Mouse (Mus musculus) macrophage (primary cell): ENCODE results near the gene Sbp. TPM values are rescaled to one million over a fixed set of nuclear protein-coding genes. Genes with fewer than 3 reads are reported as not detected.

Experiments
- H3K27ac ChIP-seq: fragments of 350-480 bp; formaldehyde crosslinking; 2 replicates; pipeline ENCODE4 v1.9.0; 2021
- H3K36me3 ChIP-seq: fragments of 350-480 bp; formaldehyde crosslinking; 2 replicates; pipeline ENCODE4 v1.9.0; 2021; ENCODE audit errors: inconsistent target
- H3K4me3 ChIP-seq: fragments of 350-480 bp; formaldehyde crosslinking; 2 replicates; pipeline ENCODE4 v1.9.0; 2021; ENCODE audit errors: inconsistent target
- H3K79me2 ChIP-seq: fragments of 350-480 bp; formaldehyde crosslinking; 2 replicates; pipeline ENCODE4 v1.9.0; 2021; ENCODE audit errors: inconsistent target
- WGBS: methylation state at CpG from one replicate; pipeline ENCODE4 v1.1.7; 2026; ENCODE audit warnings: inconsistent platforms; ENCODE audit not compliant: missing documents; 5-methylcytosine and 5-hydroxymethylcytosine counted together
- polyA plus RNA-seq: library from polyadenylated mRNA; stranded (reverse); fragments of 250-400 nt; gene quantifications from 3 replicates; pipeline ENCODE4 v1.2.4, GENCODE M21; 2018; ENCODE audit warnings: inconsistent platforms

Sbp gene
- polyA plus RNA-seq, 1 experiment from 2014 or later: not detected

DNA sequence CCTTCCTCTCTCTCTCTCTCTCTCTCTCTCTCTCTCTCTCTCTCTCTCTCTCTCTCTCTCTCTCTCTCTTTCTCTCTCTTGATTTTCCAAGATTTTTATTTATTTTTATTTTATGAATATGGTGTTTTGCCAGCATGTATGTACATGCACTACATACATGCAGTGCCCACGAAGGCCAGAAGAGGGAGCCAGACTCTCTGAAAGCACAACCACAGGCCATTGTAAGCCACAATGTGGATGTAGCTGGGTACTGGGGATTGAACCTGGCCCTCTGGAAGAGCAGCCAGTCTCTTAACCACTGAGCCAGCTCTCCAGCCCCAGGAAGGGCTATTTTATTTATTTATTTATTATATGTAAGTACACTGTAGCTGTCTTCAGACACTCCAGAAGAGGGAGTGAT is 27.8 kb downstream of the Sbp start:
- H3K4me3 ChIP-seq: no peak overlapping the region
- WGBS: 0% methylated on average over 1 of the region's 1 CpGs
- H3K27ac ChIP-seq: no peak overlapping the region

DNA sequence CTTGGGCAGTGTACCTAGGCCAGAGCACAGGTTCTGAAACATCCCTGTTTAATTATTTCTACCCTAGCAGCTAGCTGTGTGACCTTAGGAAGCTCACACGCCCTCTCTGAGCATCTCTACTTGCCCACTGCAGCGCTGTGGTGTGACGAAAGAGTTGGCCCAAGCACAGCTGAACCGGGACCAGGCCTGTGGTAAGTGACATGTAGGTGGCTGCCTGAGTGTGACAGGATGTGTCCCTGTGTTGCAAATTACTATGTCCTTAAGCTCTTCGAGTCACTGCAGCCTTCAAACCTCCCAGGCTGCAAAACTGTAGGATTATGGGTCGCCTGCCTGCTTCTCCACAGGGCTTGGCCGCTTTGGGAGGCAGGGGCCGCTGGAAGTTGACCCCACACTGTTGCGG is 29.8 kb downstream of the Sbp start:
- Histone ChIP-seq H3K79me2 (no peaks in the 10 kb centered on the region), H3K27ac (no peak overlapping the region), H3K36me3 (no peaks in the 10 kb centered on the region), H3K4me3 (no peak overlapping the region)
- 79% methylated on average over 9 of the region's 9 CpGs for WGBS

More for the DNA sequence above, 27.8 kb downstream of the Sbp start:
- Histone ChIP-seq H3K79me2 (no peaks in the 10 kb centered on the region), H3K36me3 (no peaks in the 10 kb centered on the region)

DNA sequence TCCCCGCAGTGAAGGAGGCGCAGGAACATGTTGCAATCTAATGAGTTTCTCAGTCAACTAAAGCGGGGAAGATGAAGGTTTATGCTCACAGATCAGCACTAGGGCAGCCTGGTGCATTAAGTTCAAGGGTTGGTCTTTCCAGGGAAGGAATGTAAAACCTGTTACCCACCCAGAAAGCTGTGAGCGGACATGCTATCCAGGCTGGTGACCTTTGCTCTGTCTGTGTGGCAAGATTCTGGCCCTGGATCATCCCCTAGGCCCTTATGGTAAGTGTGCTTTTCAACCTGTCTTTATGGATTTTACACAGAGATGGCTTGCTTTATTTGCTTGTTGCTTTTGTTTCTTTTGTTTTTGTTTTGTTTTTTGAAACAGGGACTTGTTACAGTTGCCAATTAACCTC is 35.2 kb downstream of the Sbp start:
- no peaks in the 10 kb centered on the region for H3K36me3 ChIP-seq
- WGBS: 93% methylated on average over 4 of the region's 4 CpGs
- H3K27ac ChIP-seq: no peak overlapping the region
- H3K79me2 ChIP-seq: no peaks in the 10 kb centered on the region
- H3K4me3 ChIP-seq: no peak overlapping the region

DNA sequence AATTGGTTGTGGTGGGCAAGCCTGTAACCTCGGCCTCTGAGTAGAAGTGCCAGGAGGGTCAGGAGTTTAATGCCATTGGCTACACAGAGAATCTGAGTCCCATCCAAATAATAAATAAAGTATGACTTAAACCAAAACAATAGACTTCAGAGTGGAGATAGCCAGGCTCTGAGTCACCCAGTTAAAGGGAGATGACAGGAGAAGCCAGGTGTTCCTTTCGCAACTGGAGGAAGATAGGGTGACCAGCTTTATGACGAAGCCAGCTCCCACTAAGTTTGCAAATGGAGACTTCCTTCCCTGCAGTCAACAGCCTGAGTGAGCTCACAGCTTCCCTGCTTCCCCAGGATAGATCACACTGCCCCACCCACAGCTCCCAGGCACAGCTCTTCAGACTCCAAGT is 38.0 kb downstream of the Sbp start:
- no peak overlapping the region for H3K27ac ChIP-seq
- H3K36me3 ChIP-seq: no peaks in the 10 kb centered on the region
- H3K79me2 ChIP-seq: no peaks in the 10 kb centered on the region
- 57% methylated on average over 3 of the region's 3 CpGs for WGBS
- no peak overlapping the region for H3K4me3 ChIP-seq

DNA sequence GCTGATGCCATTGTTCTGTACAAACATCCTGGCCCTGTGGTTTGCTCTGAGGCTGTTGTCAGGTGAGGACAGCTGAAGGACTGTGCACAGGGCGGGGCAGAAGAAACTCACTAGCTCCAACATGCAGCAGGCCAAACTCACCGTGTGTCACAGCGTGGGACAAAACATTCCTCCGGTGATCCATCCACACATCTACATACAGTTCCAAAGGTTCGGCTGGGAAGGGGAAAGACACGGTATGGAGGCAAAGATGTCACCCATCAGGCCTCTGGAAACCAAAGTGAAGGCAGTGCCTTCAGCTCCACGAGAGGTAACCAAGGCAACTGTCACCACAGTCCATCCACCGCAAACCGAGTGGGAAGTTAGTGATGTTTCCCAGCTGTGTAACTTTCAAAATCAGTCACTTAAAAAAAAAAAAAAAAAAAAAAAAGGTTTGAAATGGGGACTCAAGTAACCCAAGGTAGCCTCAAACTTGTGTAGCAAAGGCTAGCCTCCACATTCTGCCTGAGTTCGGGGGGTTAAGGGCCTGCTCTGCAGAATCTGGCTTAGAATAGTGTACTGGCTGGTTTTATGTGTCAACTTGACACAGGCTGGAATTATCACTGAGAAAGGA is 38.9 kb downstream of the Sbp start, which contains the start of gene Prss30:
Gene Prss30, minus strand, starts transcription at position 270 of the 613 bp plus-strand sequence.
- no peak within 1 kb of the TSS for H3K4me3 ChIP-seq
- no peaks in the 10 kb centered on the region for H3K79me2 ChIP-seq
- H3K27ac ChIP-seq: no peak within 1 kb of the TSS
- WGBS: 64% methylated on average over 10 of the region's 10 CpGs
- H3K36me3 ChIP-seq: no peaks in the 10 kb centered on the region

DNA sequence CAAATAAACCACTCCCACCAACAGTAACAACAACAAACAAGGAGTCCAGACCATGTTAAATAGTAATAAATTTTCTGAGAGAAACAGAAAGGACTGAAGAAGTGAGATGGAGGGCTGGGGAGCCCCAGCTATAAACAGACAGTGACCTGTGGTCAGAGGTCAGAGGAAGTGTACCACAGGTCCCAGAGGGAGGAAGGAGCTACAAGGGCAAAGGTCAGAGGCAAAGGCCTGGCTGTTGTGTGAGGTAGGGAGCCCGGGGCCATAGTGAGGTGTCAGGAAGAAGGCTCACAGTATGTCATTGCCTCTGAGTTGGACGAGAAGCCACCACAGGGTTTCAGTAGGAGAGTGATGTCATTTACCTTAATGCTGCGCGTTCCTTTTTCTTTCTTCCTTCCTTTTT is 41.4 kb downstream of the Sbp start:
- peak overlapping the region; percentile 3; the same call in 1 of the 2 replicates for H3K27ac ChIP-seq
- 10% methylated on average over 4 of the region's 4 CpGs for WGBS
- no peaks in the 10 kb centered on the region for H3K36me3 ChIP-seq
- H3K79me2 ChIP-seq: no peaks in the 10 kb centered on the region
- H3K4me3 ChIP-seq: no peak overlapping the region

DNA sequence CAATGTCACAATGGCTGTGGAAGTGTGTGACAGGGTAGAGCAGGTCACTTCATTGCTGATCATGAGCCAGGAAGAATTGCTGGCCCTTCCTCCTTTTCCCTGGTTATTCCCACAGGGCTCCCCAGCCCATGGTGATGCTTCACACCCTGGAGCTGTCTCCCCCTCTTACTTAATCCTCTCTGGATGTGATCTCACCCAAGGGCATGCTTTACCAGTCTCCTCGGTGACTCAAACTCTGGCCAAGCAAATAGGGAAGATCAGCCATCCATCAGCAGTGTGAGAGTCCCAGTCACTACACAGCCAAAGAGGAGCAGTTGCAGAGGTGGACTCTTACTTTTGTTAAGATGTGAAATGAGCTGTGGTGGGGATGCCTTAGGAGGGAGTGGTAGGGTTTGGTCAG is 43.5 kb downstream of the Sbp start:
- Histone ChIP-seq H3K36me3 (no peaks in the 10 kb centered on the region), H3K27ac (no peak overlapping the region), H3K4me3 (no peak overlapping the region), H3K79me2 (no peaks in the 10 kb centered on the region)
- 91% methylated on average over 1 of the region's 1 CpGs for WGBS

DNA sequence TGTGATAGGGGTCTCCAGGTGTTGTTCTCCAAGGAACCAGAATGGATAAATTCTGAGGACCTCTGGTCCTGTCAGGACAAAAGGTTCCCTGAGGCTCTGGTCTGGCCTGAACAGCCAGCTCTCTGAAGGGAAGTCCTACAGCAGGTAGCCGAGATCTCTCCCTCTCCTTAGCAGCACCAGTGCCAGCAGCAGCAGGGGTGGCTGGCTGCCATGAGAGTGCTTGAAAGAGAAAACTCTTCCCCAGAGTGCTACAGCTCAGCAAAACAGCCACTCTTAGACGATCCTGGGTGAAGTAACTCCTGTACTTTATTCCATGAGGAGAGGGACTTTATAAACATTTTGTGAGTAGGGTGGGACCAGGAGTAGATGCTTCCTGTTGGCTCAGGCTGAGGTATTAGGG is 48.3 kb downstream of the Sbp start:
- Histone ChIP-seq H3K79me2 (no peaks in the 10 kb centered on the region), H3K27ac (no peak overlapping the region), H3K4me3 (no peak overlapping the region), H3K36me3 (no peaks in the 10 kb centered on the region)
- 44% methylated on average over 2 of the region's 2 CpGs for WGBS

DNA sequence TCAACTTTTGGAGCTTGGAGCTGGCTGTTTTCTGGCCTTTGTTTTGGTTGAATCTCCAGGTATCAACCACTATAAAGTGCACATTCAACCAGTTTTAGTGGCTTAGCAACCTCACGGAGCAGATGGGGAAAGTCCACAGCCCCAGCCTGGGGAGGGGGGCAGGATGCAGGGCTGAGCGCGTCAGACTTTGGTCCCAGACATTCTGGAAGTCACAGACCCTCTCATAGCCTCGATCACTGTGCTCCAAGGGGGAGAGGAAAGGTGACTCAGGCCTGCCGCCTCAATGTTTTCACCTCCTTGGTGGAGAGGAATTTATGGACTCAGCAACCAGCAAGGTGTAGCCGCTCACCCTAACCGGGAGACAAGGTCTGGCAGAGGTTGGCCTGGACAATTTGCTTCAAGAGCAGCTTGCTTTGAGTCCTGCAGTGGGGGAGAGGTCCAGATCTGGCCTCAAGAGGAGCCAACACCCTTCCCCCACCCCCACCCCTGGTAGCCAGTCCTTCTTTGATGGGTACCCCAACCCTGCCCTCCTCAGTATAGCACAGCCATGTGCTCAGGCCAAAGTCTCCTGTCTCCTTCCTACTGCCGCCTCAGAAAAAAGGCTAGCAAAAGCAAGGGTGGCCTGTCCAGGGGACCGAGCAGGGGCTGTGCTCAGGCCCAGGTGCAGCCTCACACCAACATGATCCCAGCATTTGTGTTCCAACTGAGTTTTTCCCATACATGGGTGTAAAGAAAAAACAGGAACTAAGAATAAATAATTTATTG is 51.5 kb downstream of the Sbp start:
- Histone ChIP-seq H3K4me3 (no peak overlapping the region), H3K79me2 (no peaks in the 10 kb centered on the region), H3K36me3 (no peaks in the 10 kb centered on the region), H3K27ac (no peak overlapping the region)
- 91% methylated on average over 9 of the region's 9 CpGs for WGBS

DNA sequence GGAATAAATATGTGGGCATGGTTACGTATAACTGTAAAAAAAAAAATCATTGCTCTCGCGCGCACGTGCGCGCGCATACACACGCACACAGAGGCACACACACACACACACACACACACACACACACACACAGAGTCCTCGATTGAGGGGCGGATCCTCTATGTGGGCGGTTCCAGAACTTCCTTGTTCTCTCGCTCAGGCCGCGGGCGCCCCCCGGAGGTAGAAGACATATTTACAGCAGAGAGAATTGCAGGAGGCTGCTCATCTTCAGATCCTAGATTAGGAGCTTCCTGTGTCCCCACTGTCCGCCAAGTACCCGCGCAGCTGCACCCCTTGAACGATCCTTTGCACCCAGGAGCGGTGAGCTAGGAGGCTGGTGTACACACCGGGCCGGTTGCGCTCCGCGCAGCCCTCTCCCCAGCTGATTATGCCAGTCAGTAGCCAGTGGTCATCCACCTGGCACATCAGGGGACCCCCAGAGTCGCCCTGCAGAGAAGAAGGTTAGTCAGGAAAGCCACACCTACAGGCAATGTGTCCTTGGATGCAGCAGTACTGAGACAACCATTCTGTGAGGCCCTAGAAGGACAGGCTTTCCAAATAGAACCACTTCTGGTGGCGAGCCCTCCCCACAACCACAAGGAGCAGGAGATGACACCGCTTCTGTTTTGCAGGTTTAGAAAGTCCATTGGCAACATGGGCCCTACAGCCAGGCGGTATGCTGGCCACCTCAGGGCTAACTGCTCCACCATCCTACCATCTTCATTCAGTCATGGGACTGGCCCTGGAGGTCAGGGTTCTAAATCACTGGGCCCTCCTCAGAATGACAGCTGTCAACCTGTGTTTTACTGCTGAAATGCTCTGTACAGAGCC is 52.3 kb downstream of the Sbp start:
- no peak overlapping the region for H3K27ac ChIP-seq
- no peaks in the 10 kb centered on the region for H3K36me3 ChIP-seq
- 18% methylated on average over 21 of the region's 31 CpGs for WGBS
- H3K4me3 ChIP-seq: no peak overlapping the region
- H3K79me2 ChIP-seq: no peaks in the 10 kb centered on the region

DNA sequence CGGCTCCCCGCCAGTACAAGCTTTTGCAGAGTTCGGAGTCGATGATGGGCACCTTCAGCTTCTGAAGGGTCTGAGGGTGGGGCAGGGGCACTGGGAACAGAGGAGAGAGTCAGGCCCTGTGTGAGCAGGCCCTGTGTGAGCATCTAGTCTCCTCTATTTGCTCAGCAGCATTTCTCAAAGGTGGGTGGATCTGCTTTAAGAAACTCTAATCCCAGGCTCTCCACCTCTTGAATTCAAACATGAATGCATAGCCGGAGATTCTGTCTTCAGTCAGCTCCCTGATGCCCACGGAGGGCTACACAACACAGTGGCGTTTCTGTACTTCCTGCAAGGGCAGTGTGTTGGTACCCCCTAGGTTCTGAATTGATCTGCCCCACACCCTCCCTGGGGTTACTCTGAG is 53.2 kb downstream of the Sbp start:
- Histone ChIP-seq H3K4me3 (no peak overlapping the region), H3K27ac (no peak overlapping the region), H3K36me3 (no peaks in the 10 kb centered on the region), H3K79me2 (no peaks in the 10 kb centered on the region)
- 95% methylated on average over 7 of the region's 7 CpGs for WGBS

Other genes starting within 250 kb of the Sbp start
- not detected in 3 replicates for gene 1520401A03Rik, start 218.9 kb upstream of the Sbp start, polyA plus RNA-seq
- 2.0 to 9.0 TPM (median 2.7 TPM) in 3 replicates for gene Pkmyt1, start 215.3 kb upstream of the Sbp start, polyA plus RNA-seq
- 6.4 to 12.8 TPM (median 6.5 TPM) in 3 replicates for gene Paqr4, start 200.8 kb upstream of the Sbp start, polyA plus RNA-seq
- not detected in 3 replicates for gene Kremen2, start 195.8 kb upstream of the Sbp start, polyA plus RNA-seq
- gene Flywch1, start 170.1 kb upstream of the Sbp start, polyA plus RNA-seq: 15.5 to 20.8 TPM (median 19.7 TPM) in 3 replicates
- 0.43 to 1.8 TPM in 2 of 3 replicates, not detected in the other for gene Flywch2, start 155.6 kb upstream of the Sbp start, polyA plus RNA-seq
- 101 to 166 TPM (median 130 TPM) in 3 replicates for gene Srrm2, start 151.1 kb upstream of the Sbp start, polyA plus RNA-seq
- gene Elob, start 112.5 kb upstream of the Sbp start, polyA plus RNA-seq: 177 to 422 TPM (median 330 TPM) in 3 replicates
- gene Prss33, start 105.6 kb upstream of the Sbp start, polyA plus RNA-seq: not detected in 3 replicates
- not detected in 3 replicates for gene Prss32, start 97.8 kb upstream of the Sbp start, polyA plus RNA-seq
- gene Prss41, start 97.5 kb upstream of the Sbp start, polyA plus RNA-seq: not detected in 3 replicates
- not detected in 3 replicates for gene Prss21, start 73.6 kb upstream of the Sbp start, polyA plus RNA-seq
- not detected in 3 replicates for gene Dcpp1, start 60.8 kb upstream of the Sbp start, polyA plus RNA-seq
- not detected in 3 replicates for gene Dcpp2, start 60.8 kb upstream of the Sbp start, polyA plus RNA-seq
- not detected in 3 replicates for gene Dcpp3, start 24.2 kb upstream of the Sbp start, polyA plus RNA-seq
- not detected in 3 replicates for gene Sbpl, start 13.6 kb downstream of the Sbp start, polyA plus RNA-seq
- gene Prss30, start 38.9 kb downstream of the Sbp start, polyA plus RNA-seq: 0.19 to 0.33 TPM in 2 of 3 replicates, not detected in the other
- not detected in 3 replicates for gene Prss22, start 56.4 kb downstream of the Sbp start, polyA plus RNA-seq
- gene Prss27, start 96.5 kb downstream of the Sbp start, polyA plus RNA-seq: not detected in 3 replicates
- 10.4 to 18.9 TPM (median 13.9 TPM) in 3 replicates for gene Kctd5, start 131.8 kb downstream of the Sbp start, polyA plus RNA-seq
- gene Pdpk1, start 209.3 kb downstream of the Sbp start, polyA plus RNA-seq: 10.4 to 18.5 TPM (median 17.4 TPM) in 3 replicates
- 69.2 to 101 TPM (median 69.2 TPM) in 3 replicates for gene Amdhd2, start 222.1 kb downstream of the Sbp start, polyA plus RNA-seq
- 1,634 to 2,526 TPM (median 2,187 TPM) in 3 replicates for gene Atp6v0c, start 228.0 kb downstream of the Sbp start, polyA plus RNA-seq